ENCODE assay signal across 19 mouse cellular contexts in the genomic region with DNA sequence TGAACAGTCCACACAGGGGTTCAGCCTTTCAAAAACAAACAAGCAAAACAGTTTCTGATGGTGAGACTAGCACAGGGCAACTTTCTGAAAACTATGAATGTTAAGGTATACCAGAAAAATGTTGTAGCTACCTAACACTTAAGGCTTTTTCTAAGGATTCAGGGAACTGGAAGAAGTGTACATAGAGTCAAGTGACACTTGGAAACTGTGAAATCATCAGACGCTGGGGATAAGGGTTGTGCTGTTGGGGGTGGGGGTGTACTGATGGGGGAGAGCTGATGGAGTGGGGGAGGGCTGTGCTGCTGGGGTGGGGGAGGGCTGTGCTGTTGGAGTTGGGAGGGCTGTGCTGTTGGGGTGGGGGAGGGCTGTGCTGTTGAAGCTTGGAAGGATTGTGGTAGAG.
DNase-seq lines count a peak whose midpoint lies in the region; ATAC-seq and TF ChIP-seq lines count a peak whose summit lies in the region.
"Had no signal": no experiment of that assay in that cellular context is flagged by ENCODE, and none has a peak within 500 bp of the region (broad histone marks: within the 10 kb centered on the region; RNA-seq: fewer than 3 reads in every experiment).

No protein-coding gene starts in this region.

- H3K27me3 ChIP-seq in heart, embryonic 10.5 days (ENCODE audit: insufficient read depth, poor library complexity, severe bottlenecking): no peaks in the 10 kb centered on the region
- H3K27me3 ChIP-seq in heart, adult 2 months (ENCODE audit: control insufficient read depth, insufficient read depth, low read length): no peaks in the 10 kb centered on the region
- H3K27me3 ChIP-seq in heart, embryonic 16.5 days (ENCODE audit: control insufficient read depth, insufficient read depth, low read length): no peaks in the 10 kb centered on the region
- H3K27me3 ChIP-seq in lung, embryonic 15.5 days: no peaks in the 10 kb centered on the region
- H3K27me3 ChIP-seq in limb, embryonic 15.5 days: no peaks in the 10 kb centered on the region
- H3K27me3 ChIP-seq: embryonic facial prominence, embryonic 12.5 days; forebrain, embryonic 12.5 days had no signal

- no peak overlapping the region for H3K4me2 ChIP-seq in heart, embryonic 16.5 days (ENCODE audit: low read depth, low read length)
- H3K4me2 ChIP-seq in lung, embryonic 15.5 days: no peak overlapping the region
- no peak overlapping the region for H3K4me2 ChIP-seq in limb, embryonic 15.5 days
- H3K4me2 ChIP-seq: embryonic facial prominence, embryonic 12.5 days; forebrain, embryonic 12.5 days; hindbrain, embryonic 14.5 days had no signal

- DNase-seq in heart, embryonic 10.5 days (ENCODE audit: low spot score): no peak
- no peak for DNase-seq in heart, adult 2 months
- no peak for DNase-seq in heart, adult 18-20 months
- no peak for DNase-seq in lung, postnatal 25 days (ENCODE audit: low spot score)
- DNase-seq: adrenal gland, postnatal 10 days; cerebellum, adult 11 months; cerebellum, adult 8-10 months; cerebellum, postnatal 14 days; embryo, embryonic 11 days; gastrocnemius, postnatal 10 days; heart, postnatal 10 days had no signal

- H3K4me3 ChIP-seq in heart, embryonic 10.5 days: no peak overlapping the region
- no peak overlapping the region for H3K4me3 ChIP-seq in heart, adult 2 months
- no peak overlapping the region for H3K4me3 ChIP-seq in heart, embryonic 16.5 days (ENCODE audit: low read length)
- no peak overlapping the region for H3K4me3 ChIP-seq in lung, embryonic 15.5 days
- H3K4me3 ChIP-seq in limb, embryonic 15.5 days: no peak overlapping the region
- H3K4me3 ChIP-seq: embryonic facial prominence, embryonic 12.5 days; forebrain, embryonic 12.5 days; hindbrain, embryonic 10.5 days had no signal

- H3K79me2 ChIP-seq in heart, adult 2 months (replicated peaks; ENCODE audit: control insufficient read depth, insufficient read depth, low read length): 0 out of 2 replicates have a peak, but pooled peaks cover 1% of the 10 kb centered on the region

- no peaks in the 10 kb centered on the region for H3K36me3 ChIP-seq in heart, embryonic 10.5 days
- H3K36me3 ChIP-seq in heart, adult 2 months (ENCODE audit: control insufficient read depth, insufficient read depth, low read length): peaks cover 5% of the 10 kb centered on the region
- H3K36me3 ChIP-seq in heart, embryonic 16.5 days (ENCODE audit: control insufficient read depth, insufficient read depth): no peaks in the 10 kb centered on the region
- no peaks in the 10 kb centered on the region for H3K36me3 ChIP-seq in lung, embryonic 15.5 days
- no peaks in the 10 kb centered on the region for H3K36me3 ChIP-seq in limb, embryonic 15.5 days
- H3K36me3 ChIP-seq: embryonic facial prominence, embryonic 12.5 days; forebrain, embryonic 12.5 days; hindbrain, embryonic 10.5 days had no signal

- H3K4me1 ChIP-seq in heart, embryonic 10.5 days: peaks cover 90% of the 10 kb centered on the region
- H3K4me1 ChIP-seq in heart, adult 2 months (ENCODE audit: control insufficient read depth, insufficient read depth, low read length): peaks cover 27% of the 10 kb centered on the region
- peaks cover 78% of the 10 kb centered on the region for H3K4me1 ChIP-seq in heart, embryonic 16.5 days (ENCODE audit: control insufficient read depth, insufficient read depth, low read length)
- peaks cover 83% of the 10 kb centered on the region for H3K4me1 ChIP-seq in lung, embryonic 15.5 days
- peaks cover 65% of the 10 kb centered on the region for H3K4me1 ChIP-seq in limb, embryonic 15.5 days

- H3K9ac ChIP-seq in heart, adult 2 months (ENCODE audit: low read depth, low read length): no peak overlapping the region
- no peak overlapping the region for H3K9ac ChIP-seq in heart, embryonic 16.5 days (ENCODE audit: low read length)
- H3K9ac ChIP-seq in lung, embryonic 15.5 days: no peak overlapping the region
- H3K9ac ChIP-seq in limb, embryonic 15.5 days: no peak overlapping the region
- H3K9ac ChIP-seq: embryonic facial prominence, embryonic 12.5 days; forebrain, embryonic 12.5 days; hindbrain, embryonic 14.5 days had no signal

- 9% methylated on average over 1 of the region's 1 CpGs for WGBS in heart, embryonic 10.5 days
- WGBS in heart, adult 2 months: 46% methylated on average over 1 of the region's 1 CpGs
- 28% methylated on average over 1 of the region's 1 CpGs for WGBS in heart, embryonic 16.5 days
- WGBS in lung, embryonic 15.5 days: 4% methylated on average over 1 of the region's 1 CpGs
- 39% methylated on average over 1 of the region's 1 CpGs for WGBS in limb, embryonic 15.5 days

- 0 out of 2 replicates have a peak overlapping the region, but pooled peaks have one; percentile 16 for H3K27ac ChIP-seq in heart, embryonic 10.5 days
- no peak overlapping the region for H3K27ac ChIP-seq in heart, adult 2 months
- H3K27ac ChIP-seq in heart, embryonic 16.5 days (ENCODE audit: low read length): peak overlapping the region; percentile 40; the same call in 1 of the 2 replicates
- H3K27ac ChIP-seq in lung, embryonic 15.5 days: 0 out of 2 replicates have a peak overlapping the region, but pooled peaks have one; percentile 11
- peak overlapping the region; percentile 63 for H3K27ac ChIP-seq in limb, embryonic 15.5 days
- H3K27ac ChIP-seq: embryonic facial prominence, embryonic 12.5 days; forebrain, embryonic 12.5 days; hindbrain, embryonic 10.5 days; hindbrain, embryonic 14.5 days had no signal

- TF ChIP-seq POLR2A in heart, adult 2 months (IDR thresholded peaks at IDR 0.05; ENCODE audit: insufficient read depth, low read depth, low read length): no peak

- no peak for ATAC-seq in heart, embryonic 16.5 days (replicated peaks; ENCODE audit: extremely low read depth, insufficient read depth, low FRiP score)
- peak; percentile 40; the same call in 1 of the 2 replicates for ATAC-seq in lung, embryonic 15.5 days (ENCODE audit: borderline replicate concordance, extremely low read depth, low FRiP score, low TSS enrichment)
- no peak for ATAC-seq in limb, embryonic 15.5 days (ENCODE audit: insufficient number of reproducible peaks, low FRiP score, low TSS enrichment, low read depth)
- ATAC-seq: forebrain, embryonic 16.5 days had no signal

- H3K9me3 ChIP-seq in heart, embryonic 10.5 days: no peaks in the 10 kb centered on the region
- no peaks in the 10 kb centered on the region for H3K9me3 ChIP-seq in heart, embryonic 16.5 days (replicated peaks; ENCODE audit: control insufficient read depth, low read length)
- H3K9me3 ChIP-seq in lung, embryonic 15.5 days: no peaks in the 10 kb centered on the region
- no peaks in the 10 kb centered on the region for H3K9me3 ChIP-seq in limb, embryonic 15.5 days
- H3K9me3 ChIP-seq: embryonic facial prominence, embryonic 12.5 days; forebrain, embryonic 12.5 days; hindbrain, embryonic 10.5 days had no signal

- TF ChIP-seq EP300 in heart, adult 2 months (IDR thresholded peaks at IDR 0.05; ENCODE audit: insufficient read depth, low read depth, low read length): no peak

- intact Hi-C loops in heart, adult 2 months (cut with DNase I): no loop called here

- TF ChIP-seq CTCF in heart, adult 2 months (IDR thresholded peaks at IDR 0.05): no peak
